Mouse (Mus musculus) MEL (cell line): ENCODE results near the gene Hsf4. TPM values are rescaled to one million over a fixed set of nuclear protein-coding genes. Genes with fewer than 3 reads are reported as not detected.
A peak's percentile ranks its signal among the peaks of the same experiment; 100 is the strongest.

Source experiments
- DNase-seq: peaks from one replicate; pipeline ENCODE4 v3.0.0; 2011; ENCODE audit warnings: low read depth, low spot score
- H3K27ac ChIP-seq: 2 replicates; pipeline ENCODE4 v1.5.1; 2012; ENCODE audit warnings: low read depth, mild to moderate bottlenecking, control low read depth, low read length, moderate library complexity; ENCODE audit not compliant: control insufficient read depth
- H3K27me3 ChIP-seq, 2 experiments: fragments of 150-350 bp in 1 of 2; sonication (generic) in 1 of 2; 2 replicates each; pipeline ENCODE4 v1.6.1; 2012; ENCODE audit warnings: low read length in 2 of 2, mild to moderate bottlenecking in 2 of 2, improper control_type of control experiment in 1 of 2, moderate library complexity in 1 of 2; ENCODE audit not compliant: insufficient read depth in 2 of 2, control insufficient read depth in 1 of 2
- H3K36me3 ChIP-seq, 2 experiments: 2 replicates each; pipeline ENCODE4 v1.6.1; 2012 to 2014; ENCODE audit warnings: low read length in 2 of 2, improper control_type of control experiment in 1 of 2, inconsistent platforms in 1 of 2, mild to moderate bottlenecking in 1 of 2; ENCODE audit not compliant: insufficient read depth in 2 of 2, control insufficient read depth in 1 of 2
- H3K4me1 ChIP-seq, 2 experiments: fragments of 150-350 bp in 1 of 2; sonication (generic) in 1 of 2; 2 replicates each; pipeline ENCODE4 v1.6.1; 2012; ENCODE audit warnings: low read length in 2 of 2, improper control_type of control experiment in 1 of 2, mild to moderate bottlenecking in 1 of 2; ENCODE audit not compliant: insufficient read depth in 2 of 2, control insufficient read depth in 1 of 2
- H3K4me3 ChIP-seq, 2 experiments: fragments of 150-350 bp in 1 of 2; sonication (generic) in 1 of 2; 2 replicates each; pipeline ENCODE4 v1.5.1; 2012; ENCODE audit warnings: low read depth in 2 of 2, low read length in 2 of 2, mild to moderate bottlenecking in 2 of 2, moderate library complexity in 2 of 2, control low read depth in 1 of 2, improper control_type of control experiment in 1 of 2; ENCODE audit not compliant: control insufficient read depth in 1 of 2, insufficient read depth in 1 of 2
- H3K79me2 ChIP-seq: 2 replicates; pipeline ENCODE4 v1.6.1; 2012; ENCODE audit warnings: mild to moderate bottlenecking, low read length, moderate library complexity; ENCODE audit not compliant: control insufficient read depth, poor library complexity, insufficient read depth
- H3K9ac ChIP-seq: 2 replicates; pipeline ENCODE4 v1.6.1; 2012; ENCODE audit warnings: low read depth, mild to moderate bottlenecking, control low read depth, low read length, moderate library complexity; ENCODE audit not compliant: control insufficient read depth, poor library complexity, severe bottlenecking
- H3K9me3 ChIP-seq: fragments of 150-350 bp; sonication (generic); replicated peaks from 2 replicates; pipeline ENCODE4 v1.6.1; 2012; ENCODE audit warnings: mild to moderate bottlenecking, low read length, improper control_type of control experiment, moderate library complexity; ENCODE audit not compliant: insufficient read depth
- CTCF ChIP-seq, 3 experiments: IDR thresholded peaks in 2 of 3; conservative IDR thresholded peaks in 1 of 3; 2 replicates each; pipeline ENCODE4 v1.5.1; 2011 to 2012; ENCODE audit warnings: low read length in 3 of 3, low read depth in 2 of 3, mild to moderate bottlenecking in 2 of 3, improper control_type of control experiment in 1 of 3, inconsistent platforms in 1 of 3, mixed read lengths in 1 of 3, moderate library complexity in 1 of 3; ENCODE audit not compliant: control insufficient read depth in 1 of 3, insufficient read depth in 1 of 3, poor library complexity in 1 of 3, severe bottlenecking in 1 of 3
- EP300 ChIP-seq, 2 experiments: IDR thresholded peaks; 2 replicates each; pipeline ENCODE4 v1.6.1; 2011; ENCODE audit warnings: improper control_type of control experiment in 2 of 2, low read length in 2 of 2, low read depth in 1 of 2, mild to moderate bottlenecking in 1 of 2
- GABPA ChIP-seq: IDR thresholded peaks from 2 replicates; pipeline ENCODE4 v1.6.1; 2012; ENCODE audit warnings: low read depth, mild to moderate bottlenecking, inconsistent platforms, low read length, improper control_type of control experiment, moderate library complexity
- GATA1 ChIP-seq: IDR thresholded peaks from 2 replicates; pipeline ENCODE4 v1.6.1; 2011; ENCODE audit warnings: low read depth, low read length, improper control_type of control experiment
- HCFC1 ChIP-seq: IDR thresholded peaks from 2 replicates; pipeline ENCODE4 v1.6.1; 2012; ENCODE audit warnings: low read depth, mild to moderate bottlenecking, inconsistent platforms, low read length, improper control_type of control experiment, moderate library complexity
- MAFK ChIP-seq: IDR thresholded peaks from 2 replicates; pipeline ENCODE4 v1.6.1; 2011; ENCODE audit warnings: low read depth, mild to moderate bottlenecking, low read length, improper control_type of control experiment, borderline replicate concordance
- MEF2A ChIP-seq: IDR thresholded peaks from 2 replicates; pipeline ENCODE4 v1.6.1; 2014; ENCODE audit warnings: low read depth, mild to moderate bottlenecking, inconsistent platforms, low read length, improper control_type of control experiment; ENCODE audit not compliant: poor library complexity, insufficient replicate concordance, severe bottlenecking; ENCODE audit errors: extremely low read depth
- MXI1 ChIP-seq: IDR thresholded peaks from 2 replicates; pipeline ENCODE4 v1.6.1; 2011; ENCODE audit warnings: mild to moderate bottlenecking, low read depth, low read length, improper control_type of control experiment
- NRF1 ChIP-seq: IDR thresholded peaks from 2 replicates; pipeline ENCODE4 v1.6.1; 2014; ENCODE audit warnings: low read depth, mild to moderate bottlenecking, inconsistent platforms, low read length, improper control_type of control experiment, moderate library complexity; ENCODE audit not compliant: poor library complexity, insufficient read depth, severe bottlenecking
- POLR2AphosphoS2 ChIP-seq: IDR thresholded peaks from 2 replicates; pipeline ENCODE4 v1.6.1; 2011; ENCODE audit warnings: low read length, improper control_type of control experiment
- SIN3A ChIP-seq: IDR thresholded peaks from 2 replicates; pipeline ENCODE4 v1.6.1; 2012; ENCODE audit warnings: low read length, improper control_type of control experiment, inconsistent platforms
- SMC3 ChIP-seq: IDR thresholded peaks from 2 replicates; pipeline ENCODE4 v1.6.1; 2011; ENCODE audit warnings: low read depth, low read length, improper control_type of control experiment
- TAL1 ChIP-seq: IDR thresholded peaks from 2 replicates; pipeline ENCODE4 v1.6.1; 2012; ENCODE audit warnings: mild to moderate bottlenecking, inconsistent platforms, low read length, moderate library complexity, mixed read lengths
- TCF12 ChIP-seq: IDR thresholded peaks from 2 replicates; pipeline ENCODE4 v1.6.1; 2014; ENCODE audit warnings: low read depth, mild to moderate bottlenecking, inconsistent platforms, low read length, improper control_type of control experiment, moderate library complexity
- UBTF ChIP-seq: IDR thresholded peaks from 2 replicates; pipeline ENCODE4 v1.6.1; 2012; ENCODE audit warnings: low read depth, mild to moderate bottlenecking, inconsistent platforms, low read length, improper control_type of control experiment, moderate library complexity, borderline replicate concordance; ENCODE audit not compliant: insufficient read depth
- ZC3H11A ChIP-seq: IDR thresholded peaks from 2 replicates; pipeline ENCODE4 v1.6.1; 2012; ENCODE audit warnings: low read depth, mild to moderate bottlenecking, inconsistent platforms, low read length, improper control_type of control experiment
- ZMIZ1 ChIP-seq: IDR thresholded peaks from 2 replicates; pipeline ENCODE4 v1.6.1; 2012; ENCODE audit warnings: low read depth, mild to moderate bottlenecking, inconsistent platforms, low read length, improper control_type of control experiment, moderate library complexity
- ZNF384 ChIP-seq: IDR thresholded peaks from 2 replicates; pipeline ENCODE4 v1.6.1; 2012; ENCODE audit warnings: low read depth, mild to moderate bottlenecking, inconsistent platforms, low read length, improper control_type of control experiment
- polyA plus RNA-seq, 2 experiments: library from polyadenylated mRNA; stranded (reverse) in 1 of 2; unstranded in 1 of 2; fragments of >175 nt in 1 of 2; fragments of >200 nt in 1 of 2; gene quantifications; 2 replicates each; pipeline versions ENCODE4 v1.2.1 to v1.2.4; 2012; ENCODE audit warnings: low replicate concordance in 2 of 2, low read depth in 1 of 2; ENCODE audit not compliant: insufficient read length in 2 of 2, insufficient read depth in 1 of 2, missing spikeins in 1 of 2
- total RNA-seq: library from RNA; depleted of rRNA; stranded (reverse); fragments of 300-350 nt; gene quantifications from 2 replicates; pipeline ENCODE4 v1.2.3, GENCODE M21; 2012

Hsf4 gene
- total and polyA plus RNA-seq, 3 experiments, result 1.7 to 7.1 TPM; not detected in 1

GRCm38 (mm10) chr8:105313622-105314402 is 44.2 kb downstream of the Hsf4 start:
- Histone ChIP-seq H3K9ac (peak overlapping the region; percentile 12; the same call in 1 of the 2 replicates), H3K79me2 (no peaks in the 10 kb centered on the region), H3K27ac (peak overlapping the region; percentile 26; the same call in 1 of the 2 replicates), H3K36me3 (peaks cover 0 to 24% of the 10 kb centered on the region in 2 experiments; a peak in 2 of 4 replicates), H3K4me1 (peaks cover 22 to 28% of the 10 kb centered on the region in 2 experiments), H3K4me3 (no peak overlapping the region), H3K27me3 (no peaks in the 10 kb centered on the region), H3K9me3 (no peaks in the 10 kb centered on the region)
- DNase-seq, result peak; percentile 52
- TF ChIP-seq POLR2AphosphoS2 (peak; percentile 45), TCF12 (no peak), GATA1 (0 out of 2 replicates have a peak, but pooled peaks have one; percentile 21), GABPA (no peak), NRF1 (no peak), SMC3 (no peak), SIN3A (0 out of 2 replicates have a peak, but pooled peaks have one; percentile 22), UBTF (no peak), EP300 (IDR thresholded peaks at IDR 0.05; ENCODE audit: low read depth in 1 of 2, low read length in 2 of 2) (peak in 1 of 2 experiments; percentile 29; a peak in 1 of 4 replicates), MEF2A (no peak), MAFK (peak; percentile 66; the same call in 1 of the 2 replicates), ZNF384 (no peak), ZC3H11A (no peak)

- TF ChIP-seq CTCF (IDR thresholded peaks at IDR 0.05 in 2 of 3, conservative IDR thresholded peaks at IDR 0.05 in 1 of 3; ENCODE audit: control insufficient read depth in 1 of 3, insufficient read depth in 1 of 3, low read depth in 2 of 3, low read length in 3 of 3, poor library complexity in 1 of 3, severe bottlenecking in 1 of 3) (no peak), NRF1 (no peak), HCFC1 (no peak), MAFK (no peak), ZNF384 (no peak), TAL1 (no peak), SIN3A (no peak), ZMIZ1 (no peak), MXI1 (no peak)
- Histone ChIP-seq H3K27ac (no peak overlapping the region), H3K4me1 (peaks cover 22 to 32% of the 10 kb centered on the region in 2 experiments), H3K79me2 (no peaks in the 10 kb centered on the region), H3K36me3 (peaks cover 0 to 26% of the 10 kb centered on the region in 2 experiments; a peak in 2 of 4 replicates), H3K9ac (no peak overlapping the region), H3K4me3 (no peak overlapping the region), H3K9me3 (no peaks in the 10 kb centered on the region), H3K27me3 (no peaks in the 10 kb centered on the region)
- no peak for DNase-seq
Observed at GRCm38 (mm10) chr8:105315073-105315769, 45.6 kb downstream of the Hsf4 start.
